Mouse (Mus musculus) embryonic facial prominence, embryonic 15.5 days (tissue): Measurements from ENCODE around the gene Lrch3. TPM values are rescaled to one million over a fixed set of nuclear protein-coding genes. Genes with fewer than 3 reads are reported as not detected.

Experiments used
- ATAC-seq: fragments of 200-750 bp; cut with Nextera tagmentation; 2 replicates; pipeline ENCODE4 v1.8.0; 2017; ENCODE audit warnings: low read depth, moderate TSS enrichment; ENCODE audit not compliant: insufficient number of reproducible peaks, low FRiP score, low TSS enrichment
- H3K27ac ChIP-seq: fragments of 300-500 bp; sonication (generic); replicated peaks from 2 replicates; pipeline ENCODE4 v1.5.1; 2015; ENCODE audit warnings: mild to moderate bottlenecking, inconsistent platforms
- H3K27me3 ChIP-seq: fragments of 300-500 bp; sonication (generic); 2 replicates; pipeline ENCODE4 v1.6.1; 2015; ENCODE audit warnings: inconsistent platforms
- H3K36me3 ChIP-seq: fragments of 300-500 bp; sonication (generic); 2 replicates; pipeline ENCODE4 v1.6.1; 2015; ENCODE audit warnings: mild to moderate bottlenecking, inconsistent platforms
- H3K4me1 ChIP-seq: fragments of 300-500 bp; sonication (generic); 2 replicates; pipeline ENCODE4 v1.6.1; 2015; ENCODE audit warnings: inconsistent platforms
- H3K4me2 ChIP-seq: fragments of 300-500 bp; sonication (generic); replicated peaks from 2 replicates; pipeline ENCODE4 v1.6.1; 2015; ENCODE audit warnings: mild to moderate bottlenecking, inconsistent platforms
- H3K4me3 ChIP-seq: fragments of 300-500 bp; sonication (generic); replicated peaks from 2 replicates; pipeline ENCODE4 v1.5.1; 2015; ENCODE audit warnings: mild to moderate bottlenecking, inconsistent platforms
- H3K9ac ChIP-seq: fragments of 300-500 bp; sonication (generic); 2 replicates; pipeline ENCODE4 v1.6.1; 2015; ENCODE audit warnings: inconsistent platforms
- H3K9me3 ChIP-seq: fragments of 300-500 bp; sonication (generic); replicated peaks from 2 replicates; pipeline ENCODE4 v1.6.1; 2016; ENCODE audit warnings: inconsistent platforms
- WGBS: fragments of 180-500 bp; shearing (Covaris S2); methylation state at CpG from one replicate; pipeline ENCODE4 v1.1.7; 2015; 5-methylcytosine and 5-hydroxymethylcytosine counted together
- polyA plus RNA-seq: library from polyadenylated mRNA; unstranded; fragments of >200 nt; fragmentation: Nextera tagmentation; extraction: Ambion mirVana; gene quantifications from 2 replicates; pipeline ENCODE4 v1.2.1, GENCODE M21; 2015

Lrch3 gene
- polyA plus RNA-seq, 1 experiment from 2014 or later: 20.5 TPM

DNA sequence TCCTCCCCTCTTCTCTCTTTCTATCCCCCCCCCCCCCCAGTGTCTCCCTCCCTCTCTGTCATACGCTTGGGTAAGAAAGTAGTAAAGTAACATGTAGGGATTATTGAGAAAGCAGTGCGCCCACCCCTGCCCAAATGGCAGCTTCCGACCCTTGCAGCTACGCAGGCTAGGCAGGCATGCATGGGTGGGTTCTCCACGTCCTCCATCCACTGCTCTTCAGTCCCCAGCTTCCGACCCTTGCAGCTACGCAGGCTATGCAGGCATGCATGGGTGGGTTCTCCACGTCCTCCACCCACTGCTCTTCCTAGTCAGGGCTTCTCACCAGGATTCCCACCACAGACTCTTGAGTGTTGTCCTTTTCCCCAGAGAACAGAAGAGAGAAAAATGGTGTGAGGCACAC lies 34.1 kb downstream of the Lrch3 start:
- 83% methylated on average over 8 of the region's 8 CpGs for WGBS
- Histone ChIP-seq H3K36me3 (peaks cover 7% of the 10 kb centered on the region; the same call in 1 of the 2 replicates), H3K4me3 (no peak overlapping the region), H3K9me3 (no peaks in the 10 kb centered on the region), H3K9ac (no peak overlapping the region), H3K4me2 (no peak overlapping the region), H3K4me1 (peaks cover 12% of the 10 kb centered on the region), H3K27ac (no peak overlapping the region), H3K27me3 (no peaks in the 10 kb centered on the region)
- ATAC-seq: no peak

- H3K27ac ChIP-seq: no peak overlapping the region
- H3K4me1 ChIP-seq: peaks cover 12% of the 10 kb centered on the region
- WGBS: 81% methylated on average over 5 of the region's 5 CpGs
- H3K4me2 ChIP-seq: no peak overlapping the region
- H3K27me3 ChIP-seq: no peaks in the 10 kb centered on the region
- H3K9ac ChIP-seq: no peak overlapping the region
- no peak overlapping the region for H3K4me3 ChIP-seq
- ATAC-seq: no peak
- peaks cover 7% of the 10 kb centered on the region; the same call in 1 of the 2 replicates for H3K36me3 ChIP-seq
- no peaks in the 10 kb centered on the region for H3K9me3 ChIP-seq
Observed at GRCm38 (mm10) chr16:32948656-32949055, 34.8 kb downstream of the Lrch3 start.

DNA sequence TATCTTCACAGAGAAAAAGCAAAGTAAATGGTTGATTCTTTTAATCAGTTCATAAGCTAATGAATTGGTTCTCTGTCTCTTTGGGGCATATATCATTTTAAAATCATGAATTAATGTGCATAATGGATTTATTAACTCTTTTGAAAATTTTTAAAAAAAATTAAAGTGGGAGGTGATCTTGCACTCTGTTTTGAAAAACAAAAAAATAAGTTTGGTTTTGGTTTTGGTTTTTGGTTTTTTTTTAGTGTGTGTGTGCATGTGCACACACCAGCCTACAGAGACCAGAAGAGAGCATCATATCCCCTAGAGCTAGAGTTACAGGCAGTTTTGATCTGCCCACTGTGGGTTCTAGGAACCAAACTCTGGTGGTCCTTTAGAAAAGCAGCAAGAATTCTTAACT lies 35.4 kb downstream of the Lrch3 start:
- no peak for ATAC-seq
- Histone ChIP-seq H3K27me3 (no peaks in the 10 kb centered on the region), H3K4me3 (no peak overlapping the region), H3K9ac (no peak overlapping the region), H3K9me3 (no peaks in the 10 kb centered on the region), H3K36me3 (peaks cover 7% of the 10 kb centered on the region; the same call in 1 of the 2 replicates), H3K4me2 (no peak overlapping the region), H3K27ac (no peak overlapping the region), H3K4me1 (peaks cover 12% of the 10 kb centered on the region)

DNA sequence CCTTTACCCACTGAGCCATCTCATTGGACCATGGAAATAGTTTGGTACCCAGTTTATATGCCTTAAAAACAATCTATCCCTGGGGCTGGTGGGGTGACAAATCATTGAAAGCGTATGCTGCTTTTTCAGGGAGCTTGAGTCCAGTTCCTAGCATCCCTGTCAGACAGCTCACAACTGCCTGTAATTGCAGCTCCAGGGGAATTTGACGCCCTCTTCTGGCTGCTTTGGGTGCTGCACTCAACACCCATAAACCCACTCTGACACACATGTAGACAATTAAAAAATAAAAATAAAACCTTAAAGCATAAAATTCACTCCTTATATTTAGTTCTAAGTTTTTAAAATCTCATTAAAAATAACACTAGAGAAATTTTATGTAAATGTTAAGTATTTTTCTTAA lies 37.2 kb downstream of the Lrch3 start:
- no peaks in the 10 kb centered on the region for H3K9me3 ChIP-seq
- 86% methylated on average over 2 of the region's 2 CpGs for WGBS
- peaks cover 12% of the 10 kb centered on the region for H3K4me1 ChIP-seq
- peaks cover 15% of the 10 kb centered on the region for H3K36me3 ChIP-seq
- no peaks in the 10 kb centered on the region for H3K27me3 ChIP-seq
- ATAC-seq: no peak
- no peak overlapping the region for H3K9ac ChIP-seq
- H3K4me2 ChIP-seq: no peak overlapping the region
- H3K27ac ChIP-seq: no peak overlapping the region
- no peak overlapping the region for H3K4me3 ChIP-seq

- no peaks in the 10 kb centered on the region for H3K4me1 ChIP-seq
- 70% methylated on average over 5 of the region's 5 CpGs for WGBS
- no peak overlapping the region for H3K9ac ChIP-seq
- H3K4me3 ChIP-seq: no peak overlapping the region
- H3K36me3 ChIP-seq: peaks cover 19% of the 10 kb centered on the region
- no peak for ATAC-seq
- no peak overlapping the region for H3K27ac ChIP-seq
- H3K27me3 ChIP-seq: no peaks in the 10 kb centered on the region
- H3K9me3 ChIP-seq: no peaks in the 10 kb centered on the region
- no peak overlapping the region for H3K4me2 ChIP-seq
Observed at GRCm38 (mm10) chr16:32953806-32954205, 39.9 kb downstream of the Lrch3 start.

DNA sequence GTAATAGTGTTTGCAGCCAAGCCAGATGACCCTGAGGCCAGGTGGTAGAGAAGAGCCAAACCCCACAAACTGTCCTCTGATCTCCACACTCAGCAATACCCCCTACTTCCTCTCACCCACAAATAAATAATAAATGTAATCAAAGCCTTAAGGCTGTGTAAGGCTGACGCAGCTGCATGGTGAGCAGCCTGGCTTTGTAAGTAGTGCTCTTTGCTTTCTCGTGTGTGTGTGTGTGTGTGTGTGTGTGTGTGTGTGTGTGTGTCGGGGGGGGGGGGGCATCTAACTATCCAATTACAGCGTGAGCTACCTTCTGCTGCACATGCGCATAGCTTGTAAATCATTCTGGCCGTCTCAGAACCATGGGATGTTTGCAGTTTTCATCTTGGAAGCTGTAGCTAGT lies 40.4 kb downstream of the Lrch3 start:
- ATAC-seq: no peak
- H3K9ac ChIP-seq: no peak overlapping the region

GRCm38 (mm10) chr16:32956889-32957288 lies 43.0 kb downstream of the Lrch3 start:
- H3K9me3 ChIP-seq: no peaks in the 10 kb centered on the region
- no peak overlapping the region for H3K27ac ChIP-seq
- H3K36me3 ChIP-seq: peaks cover 36% of the 10 kb centered on the region
- H3K4me2 ChIP-seq: no peak overlapping the region
- H3K27me3 ChIP-seq: no peaks in the 10 kb centered on the region
- H3K9ac ChIP-seq: no peak overlapping the region
- no peak for ATAC-seq
- 58% methylated on average over 5 of the region's 5 CpGs for WGBS
- H3K4me3 ChIP-seq: no peak overlapping the region
- H3K4me1 ChIP-seq: no peaks in the 10 kb centered on the region

More for the DNA sequence above, 40.4 kb downstream of the Lrch3 start:
- Histone ChIP-seq H3K4me2 (no peak overlapping the region), H3K4me3 (no peak overlapping the region), H3K27ac (no peak overlapping the region), H3K4me1 (no peaks in the 10 kb centered on the region), H3K36me3 (peaks cover 21% of the 10 kb centered on the region), H3K9me3 (no peaks in the 10 kb centered on the region), H3K27me3 (no peaks in the 10 kb centered on the region)
- 54% methylated on average over 6 of the region's 6 CpGs for WGBS

GRCm38 (mm10) chr16:32972535-32972934 lies 58.6 kb downstream of the Lrch3 start:
- Histone ChIP-seq H3K4me3 (no peak overlapping the region), H3K4me2 (no peak overlapping the region), H3K27me3 (no peaks in the 10 kb centered on the region), H3K36me3 (peaks cover 29% of the 10 kb centered on the region), H3K9ac (no peak overlapping the region), H3K9me3 (no peaks in the 10 kb centered on the region), H3K4me1 (no peaks in the 10 kb centered on the region), H3K27ac (no peak overlapping the region)
- no peak for ATAC-seq
- 74% methylated on average over 5 of the region's 5 CpGs for WGBS

GRCm38 (mm10) chr16:32973047-32973446 lies 59.1 kb downstream of the Lrch3 start:
- Histone ChIP-seq H3K27ac (no peak overlapping the region), H3K4me1 (no peaks in the 10 kb centered on the region), H3K36me3 (peaks cover 33% of the 10 kb centered on the region), H3K9ac (no peak overlapping the region), H3K27me3 (no peaks in the 10 kb centered on the region), H3K9me3 (no peaks in the 10 kb centered on the region), H3K4me2 (no peak overlapping the region), H3K4me3 (no peak overlapping the region)
- WGBS: 75% methylated on average over 2 of the region's 2 CpGs
- no peak for ATAC-seq

GRCm38 (mm10) chr16:32980227-32980626 lies 66.3 kb downstream of the Lrch3 start:
- 79% methylated on average over 1 of the region's 1 CpGs for WGBS
- no peak overlapping the region for H3K27ac ChIP-seq

GRCm38 (mm10) chr16:32981405-32981804 lies 67.5 kb downstream of the Lrch3 start:
- H3K4me2 ChIP-seq: no peak overlapping the region
- H3K9ac ChIP-seq: no peak overlapping the region
- no peaks in the 10 kb centered on the region for H3K4me1 ChIP-seq
- H3K27ac ChIP-seq: no peak overlapping the region
- peaks cover 43% of the 10 kb centered on the region for H3K36me3 ChIP-seq
- 87% methylated on average over 4 of the region's 4 CpGs for WGBS
- no peak for ATAC-seq
- H3K4me3 ChIP-seq: no peak overlapping the region
- no peaks in the 10 kb centered on the region for H3K9me3 ChIP-seq
- no peaks in the 10 kb centered on the region for H3K27me3 ChIP-seq

More at GRCm38 (mm10) chr16:32980227-32980626, 66.3 kb downstream of the Lrch3 start:
- Histone ChIP-seq H3K9me3 (no peaks in the 10 kb centered on the region), H3K9ac (no peak overlapping the region), H3K4me3 (no peak overlapping the region), H3K4me1 (no peaks in the 10 kb centered on the region), H3K36me3 (peaks cover 43% of the 10 kb centered on the region), H3K27me3 (no peaks in the 10 kb centered on the region), H3K4me2 (no peak overlapping the region)
- no peak for ATAC-seq

DNA sequence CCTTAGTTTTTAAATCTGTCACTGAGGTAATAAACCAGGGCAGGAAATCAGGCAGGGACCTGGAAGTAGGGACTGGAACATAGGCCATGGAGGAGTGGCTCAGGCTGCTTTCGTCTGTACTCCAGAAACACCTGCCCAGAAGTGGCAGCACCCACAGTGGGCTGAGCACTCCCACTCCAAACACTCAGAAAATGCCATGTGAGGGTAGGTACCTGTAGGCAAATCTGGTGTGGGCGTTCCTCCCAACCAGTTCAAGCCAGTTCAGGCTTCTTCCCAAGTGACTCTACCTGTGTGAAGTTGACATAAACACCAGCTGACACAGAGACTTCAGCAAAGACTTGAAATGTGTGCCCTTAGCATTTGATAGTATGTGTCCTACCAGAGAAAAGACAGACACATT lies 70.7 kb downstream of the Lrch3 start:
- Histone ChIP-seq H3K27ac (no peak overlapping the region), H3K4me1 (no peaks in the 10 kb centered on the region), H3K36me3 (peaks cover 46% of the 10 kb centered on the region), H3K9ac (no peak overlapping the region), H3K4me3 (no peak overlapping the region), H3K4me2 (no peak overlapping the region), H3K27me3 (no peaks in the 10 kb centered on the region), H3K9me3 (no peaks in the 10 kb centered on the region)
- 85% methylated on average over 2 of the region's 2 CpGs for WGBS
- ATAC-seq: no peak
